Mouse (Mus musculus): Measurements from ENCODE around the gene Brf1.

DNA sequence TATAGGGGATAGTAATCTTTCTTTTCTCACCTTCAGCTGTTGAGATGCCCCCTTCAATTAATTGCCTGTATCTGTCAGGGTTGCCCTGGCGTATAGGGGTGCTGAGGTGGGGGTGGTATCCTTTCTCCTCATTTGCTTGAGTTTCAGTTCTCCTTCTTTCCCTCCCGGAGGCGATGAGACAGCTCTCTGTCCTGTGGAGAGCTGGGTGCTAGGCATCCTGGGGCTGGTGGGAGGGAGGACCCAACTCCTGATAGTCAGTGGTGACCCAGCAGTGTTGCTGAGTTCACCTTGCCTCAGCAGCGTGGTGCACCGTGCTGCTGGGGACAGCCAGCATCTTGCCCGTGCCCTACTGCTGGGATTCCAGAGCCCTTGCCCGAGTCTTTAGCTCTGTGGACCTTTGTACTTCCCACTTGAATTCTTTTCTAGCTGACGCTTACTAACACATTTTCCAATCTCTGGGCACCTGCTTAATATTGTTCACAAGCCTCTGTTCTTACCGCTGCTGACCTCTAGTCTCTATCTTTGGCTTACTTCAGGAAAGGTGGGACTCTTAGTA is 17.0 kb upstream of the Brf1 start:
- TF ChIP-seq CTCF (IDR thresholded peaks at IDR 0.05; ENCODE audit: low read depth, low read length) (no peak), POLR2A (IDR thresholded peaks at IDR 0.05; ENCODE audit: insufficient read depth, low read length) (no peak), EP300 (IDR thresholded peaks at IDR 0.05; ENCODE audit: insufficient read depth, low read depth, low read length) (no peak)
